Mouse (Mus musculus) NIH3T3 (cell line): ENCODE measurements around the gene Zfp683.
A peak's percentile ranks its signal among the peaks of the same experiment; 100 is the strongest.

Experiments
- DNase-seq: peaks from one replicate; pipeline ENCODE4 v3.0.0-alpha.2; 2012; ENCODE audit warnings: low read depth

Zfp683 gene

DNA sequence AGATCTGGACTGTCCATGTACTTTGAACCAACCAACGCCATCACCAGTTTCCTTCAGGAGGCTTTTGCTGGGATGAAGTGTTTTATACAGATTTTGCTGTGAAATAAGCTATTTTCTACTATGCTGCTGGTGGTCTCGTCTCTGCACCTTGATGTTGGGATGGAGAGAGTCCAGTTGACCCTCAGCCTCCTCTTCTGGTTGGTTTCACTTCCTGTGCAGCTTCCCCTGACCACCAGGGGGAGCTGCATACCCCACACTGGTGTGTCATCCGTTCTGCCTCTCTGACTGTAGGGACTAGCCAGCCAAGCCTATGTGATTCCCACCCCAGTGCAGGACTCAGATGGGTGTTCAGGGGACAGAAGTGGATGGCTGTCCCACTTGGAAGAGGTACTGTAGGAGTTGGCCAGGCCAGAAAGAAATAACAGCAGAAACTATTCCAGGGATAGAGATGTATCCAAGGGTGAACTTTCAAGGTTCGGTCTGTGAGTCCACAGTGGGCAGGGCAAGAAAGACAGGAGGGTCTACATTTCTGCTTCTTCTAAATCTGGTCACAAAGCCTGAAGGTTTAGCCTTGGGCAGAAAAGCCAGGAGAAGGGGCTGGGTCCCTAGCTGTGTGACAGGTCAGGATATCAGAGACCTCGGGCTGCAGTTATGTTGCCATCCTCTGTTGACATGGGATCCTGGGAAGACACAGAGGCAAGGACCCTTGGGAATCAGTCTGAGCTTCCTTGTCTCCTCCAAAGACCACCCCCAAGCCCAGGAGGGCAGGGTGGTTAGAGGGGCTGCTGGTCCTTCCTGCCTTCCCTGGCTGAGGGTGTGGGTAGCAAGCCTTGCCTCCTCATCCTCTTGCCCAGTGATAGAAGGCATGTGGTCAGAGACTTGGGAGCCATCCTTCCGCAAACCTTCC, 39.0 kb downstream of the Zfp683 start:
- peak; percentile 75 for DNase-seq

GRCm38 (mm10) chr4:134094004-134094564, 40.4 kb downstream of the Zfp683 start:
- DNase-seq = no peak

DNA sequence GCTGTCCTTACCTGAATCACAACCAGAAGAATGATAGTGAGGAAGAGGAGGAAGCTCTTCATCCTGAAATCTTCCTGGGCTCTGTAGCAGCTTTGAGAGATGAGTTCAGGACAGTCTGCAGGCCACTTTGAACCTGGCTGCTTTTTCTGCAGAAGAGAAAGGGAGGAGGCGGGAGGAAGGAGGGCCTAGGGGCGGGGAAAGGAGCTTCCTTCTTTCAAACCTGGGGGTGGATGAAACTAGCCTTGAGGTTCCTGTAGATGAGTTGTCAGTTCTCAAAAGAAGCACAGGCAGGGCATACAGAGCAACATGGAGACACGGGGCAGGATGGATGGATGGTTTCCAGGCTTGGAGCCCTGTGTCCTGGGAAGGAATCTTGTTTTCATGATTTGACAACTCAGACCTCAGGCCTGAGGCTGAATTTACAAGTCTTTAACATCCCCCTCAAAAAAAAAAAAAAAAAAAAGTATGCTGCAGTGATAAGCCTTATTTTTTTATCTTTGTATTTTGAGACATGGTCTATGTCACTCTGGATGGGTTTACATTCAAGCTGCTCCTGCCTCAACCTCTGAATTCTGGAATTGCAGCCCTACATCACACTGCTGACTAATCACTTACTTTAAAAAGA, 41.4 kb downstream of the Zfp683 start, which contains the start of gene Cd52:
Gene Cd52, minus strand, starts transcription at position 160 of the 625 bp plus-strand sequence.
- no peak for DNase-seq

DNA sequence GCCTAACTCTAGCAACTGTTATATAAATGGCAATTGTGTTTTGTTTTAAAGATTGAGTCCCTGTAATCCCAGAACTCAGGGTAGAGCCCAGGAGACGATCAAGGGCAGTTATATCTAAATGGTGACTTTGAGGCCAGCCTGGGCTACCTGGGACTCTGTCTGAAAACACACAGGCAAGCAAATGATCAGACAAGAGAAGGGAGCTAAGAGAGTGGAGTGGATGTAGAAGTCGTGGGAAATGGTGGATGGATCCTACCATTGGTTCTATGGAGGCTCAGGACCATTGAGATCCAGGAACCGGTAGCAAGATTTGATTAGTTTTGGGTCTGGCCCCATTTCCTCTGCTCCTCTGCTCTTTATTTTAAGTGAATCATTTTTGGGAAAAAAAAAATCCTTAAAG, 42.5 kb downstream of the Zfp683 start:
- DNase-seq = no peak

DNA sequence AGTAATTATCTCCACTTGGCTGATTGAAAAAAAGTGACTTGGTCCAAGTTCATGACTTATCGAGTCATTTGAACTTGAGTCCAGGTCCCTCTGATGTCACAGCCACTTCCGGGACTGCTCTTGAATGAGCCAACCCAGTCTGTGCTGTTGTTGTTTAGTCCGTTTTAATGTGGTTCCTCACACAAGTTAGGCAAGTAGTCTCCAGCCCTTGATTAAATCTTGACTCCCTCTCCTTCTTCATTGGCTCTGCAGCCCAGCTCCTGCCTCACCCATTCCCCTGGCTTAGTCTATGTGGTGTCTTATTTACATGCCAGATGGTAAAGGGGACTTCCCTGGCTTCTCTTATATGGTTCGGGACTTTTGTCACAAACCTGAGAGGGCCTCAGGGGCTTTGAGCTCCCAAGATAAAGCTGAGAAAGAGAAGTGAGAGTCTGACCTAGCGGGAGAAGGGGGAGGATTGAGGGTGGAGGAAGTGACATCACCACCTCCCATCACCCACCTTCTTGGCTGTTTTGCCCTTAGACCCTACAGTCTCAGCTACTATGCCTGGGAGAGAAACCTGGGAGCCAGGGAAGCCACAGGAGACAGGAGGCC, 43.5 kb downstream of the Zfp683 start:
- DNase-seq = no peak

- DNase-seq = no peak
Observed at GRCm38 (mm10) chr4:134098628-134099027, 45.0 kb downstream of the Zfp683 start.

DNA sequence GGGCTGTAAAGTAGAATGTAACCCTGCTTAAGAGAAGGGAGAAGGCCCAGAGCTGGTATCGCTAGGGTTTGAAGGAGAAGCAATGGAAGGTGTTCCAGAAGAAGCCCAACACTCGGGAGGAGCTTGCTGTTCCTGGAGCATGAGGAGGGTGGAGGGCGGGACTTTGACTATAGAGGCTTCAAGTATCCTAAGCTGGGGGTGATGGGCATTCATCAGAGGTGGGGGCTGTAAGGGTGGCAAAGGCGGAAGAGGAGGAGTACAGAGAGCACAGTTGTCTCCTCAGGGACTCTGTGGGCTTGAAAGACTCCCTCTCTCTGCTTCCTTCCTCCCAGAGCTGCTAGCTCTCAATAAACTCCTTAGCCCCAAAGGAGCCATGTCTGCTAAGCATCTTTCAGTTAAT, 46.6 kb downstream of the Zfp683 start:
- no peak for DNase-seq

GRCm38 (mm10) chr4:134101979-134102741, 48.5 kb downstream of the Zfp683 start, which contains the start of gene Ubxn11:
Gene Ubxn11 (plus strand): TSS chr4:134102570.
- DNase-seq = peak; percentile 90

DNA sequence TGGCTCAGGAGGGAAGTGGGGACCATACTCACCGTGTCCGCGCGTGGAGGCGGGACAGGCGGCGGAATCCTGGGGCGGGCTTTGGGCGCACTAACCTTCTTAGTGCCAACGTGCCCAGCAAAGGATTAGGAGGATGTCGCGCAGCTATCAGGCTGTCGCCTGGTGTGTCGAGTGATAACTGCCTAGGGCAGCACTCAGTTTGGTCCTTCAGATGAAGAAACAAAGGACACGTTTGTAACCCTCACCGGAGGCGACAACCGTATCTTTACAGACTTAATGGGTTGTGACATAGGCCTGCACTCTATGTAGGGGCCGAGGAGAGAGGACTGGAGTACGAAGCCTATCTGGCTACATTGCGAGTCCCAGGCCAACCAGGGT, 49.1 kb downstream of the Zfp683 start:
- no peak for DNase-seq

DNA sequence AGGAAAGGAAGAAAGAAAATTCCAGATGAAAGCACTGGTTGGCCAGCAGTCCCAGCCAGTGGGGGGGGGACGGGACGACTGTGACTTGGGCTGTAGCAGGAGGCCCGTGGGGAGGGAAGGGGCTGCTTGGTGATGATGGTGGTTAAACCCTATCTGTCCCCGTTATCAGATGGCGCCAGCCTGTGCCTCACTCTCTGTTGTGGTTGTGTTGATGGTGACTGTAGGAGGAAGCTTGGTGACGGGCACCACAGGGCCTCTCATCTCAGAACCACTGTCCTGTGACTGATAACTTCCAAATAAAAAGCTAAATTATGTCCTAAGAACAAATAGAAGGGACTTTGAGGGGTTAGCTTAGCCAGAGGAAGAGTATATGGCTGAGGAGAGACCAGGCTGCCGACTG, 52.5 kb downstream of the Zfp683 start:
- no peak for DNase-seq

DNA sequence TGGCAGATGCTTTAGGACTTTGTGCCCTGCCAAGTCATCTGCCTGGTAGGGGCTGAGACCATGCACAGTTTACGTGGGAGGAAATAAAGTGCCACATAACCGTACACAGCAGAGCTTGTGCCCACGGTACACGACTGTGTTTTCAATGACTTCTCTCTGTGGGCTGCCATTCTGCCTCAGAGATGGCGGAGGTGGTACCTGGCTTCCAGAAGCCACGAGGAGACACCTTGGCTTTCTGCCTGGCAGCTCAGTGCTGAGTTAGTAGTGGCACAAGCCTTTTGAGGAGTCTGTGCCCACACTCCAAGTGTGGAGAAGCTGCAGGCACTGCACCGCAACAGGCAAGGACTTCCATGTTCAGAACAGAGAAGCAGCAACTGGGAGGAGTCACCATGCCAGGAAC, 54.1 kb downstream of the Zfp683 start:
- DNase-seq = no peak

DNA sequence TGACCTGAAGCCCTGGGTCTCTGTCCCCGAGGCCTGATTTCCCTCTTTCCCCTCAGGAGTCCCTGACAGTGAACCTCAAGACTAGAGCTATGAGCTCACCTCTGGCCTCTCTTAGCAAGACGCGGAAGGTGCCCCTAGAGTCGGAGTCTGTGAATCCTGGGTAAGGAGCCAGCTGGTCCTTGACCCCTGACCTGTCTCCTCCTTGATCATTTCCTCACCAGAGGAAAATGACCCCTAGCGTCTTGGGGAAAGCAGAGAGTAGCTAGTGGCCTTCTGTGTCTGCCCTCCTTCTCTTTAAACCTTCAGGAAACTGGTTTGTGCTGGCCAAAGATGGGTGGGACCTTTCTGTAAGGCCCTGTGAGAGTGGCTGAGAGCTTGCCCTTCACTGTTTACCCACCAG, 54.6 kb downstream of the Zfp683 start:
- DNase-seq = no peak
